Mouse (Mus musculus): ENCODE data around the gene Obp2a. TPM values are rescaled to one million over a fixed set of nuclear protein-coding genes. Genes with fewer than 3 reads are reported as not detected.
"Not testable (repeated sequence)": the region's sequence is repeated elsewhere in the genome, so short reads cannot be mapped to it uniquely, and the experiment has no call there.

The Obp2a gene
- polyA plus RNA-seq, 1 experiment from 2014 or later, result not detected

DNA sequence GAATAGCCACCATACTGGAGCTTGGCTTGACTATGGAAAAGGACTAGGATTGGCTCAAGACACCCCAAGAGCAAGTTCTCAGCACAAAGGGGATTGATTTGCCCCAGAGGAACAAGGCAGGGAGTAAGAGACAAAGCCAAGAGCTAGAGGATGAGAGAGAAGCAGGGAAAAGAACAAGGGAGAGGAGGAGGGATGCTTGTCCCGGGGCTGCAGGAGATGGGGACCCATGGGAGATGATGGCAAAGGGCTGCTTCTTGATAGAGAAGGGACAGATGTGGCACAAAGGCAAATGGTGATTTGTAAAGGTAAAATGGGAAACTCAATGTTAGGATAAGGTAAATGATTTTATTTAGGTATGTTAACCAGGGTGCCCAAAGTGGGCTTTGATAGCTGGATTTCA is 9.2 kb downstream of the Obp2a start:
- not testable (repeated sequence) for H3K9ac ChIP-seq (ENCODE audit: low read length); H3K36me3 ChIP-seq (ENCODE audit: control insufficient read depth, insufficient read depth, low read length); H3K4me2 ChIP-seq (ENCODE audit: low read length); ATAC-seq (ENCODE audit: insufficient number of reproducible peaks, insufficient read depth, low FRiP score, low read depth); H3K4me3 ChIP-seq (ENCODE audit: control insufficient read depth in 1 of 2, insufficient read depth in 1 of 2, low read depth in 1 of 2, low read length in 2 of 2); H3K9me3 ChIP-seq (ENCODE audit: control insufficient read depth, low read length); H3K27me3 ChIP-seq (ENCODE audit: control insufficient read depth, insufficient read depth, low read length); H3K4me1 ChIP-seq (ENCODE audit: control insufficient read depth in 2 of 2, insufficient read depth in 2 of 2, low read length in 2 of 2); H3K27ac ChIP-seq (replicated peaks in 1 of 2; ENCODE audit: control insufficient read depth in 1 of 2, insufficient read depth in 1 of 2, low read depth in 2 of 2, low read length in 2 of 2)
- WGBS, result 97% methylated on average over 1 of the region's 1 CpGs

DNA sequence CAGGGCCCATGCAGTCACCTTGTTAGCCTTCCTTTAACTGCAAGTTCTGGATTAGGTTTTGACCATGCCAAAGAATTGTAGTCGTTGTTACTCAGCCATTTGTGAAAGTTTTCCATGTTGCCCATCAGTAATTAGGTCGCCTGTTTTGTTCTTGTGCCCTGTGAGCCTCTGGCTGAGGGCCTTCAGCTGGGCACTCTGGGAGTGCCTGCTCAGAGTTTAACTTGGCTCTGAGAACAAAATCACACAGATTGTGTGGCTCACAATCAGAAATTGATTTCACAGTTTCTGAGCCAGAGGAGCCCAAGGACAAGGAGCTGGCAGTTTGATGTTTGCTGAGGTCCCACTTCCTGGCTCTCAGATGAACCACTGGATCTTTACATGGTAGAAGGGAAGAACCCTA is 9.9 kb downstream of the Obp2a start:
- not testable (repeated sequence) for H3K36me3 ChIP-seq (ENCODE audit: control insufficient read depth, insufficient read depth, low read length); H3K9ac ChIP-seq (ENCODE audit: low read length); H3K4me1 ChIP-seq (ENCODE audit: control insufficient read depth in 2 of 2, insufficient read depth in 2 of 2, low read length in 2 of 2); H3K4me2 ChIP-seq (ENCODE audit: low read length); ATAC-seq (ENCODE audit: insufficient number of reproducible peaks, insufficient read depth, low FRiP score, low read depth); H3K27ac ChIP-seq (replicated peaks in 1 of 2; ENCODE audit: control insufficient read depth in 1 of 2, insufficient read depth in 1 of 2, low read depth in 2 of 2, low read length in 2 of 2); H3K4me3 ChIP-seq (ENCODE audit: control insufficient read depth in 1 of 2, insufficient read depth in 1 of 2, low read depth in 1 of 2, low read length in 2 of 2); H3K27me3 ChIP-seq (ENCODE audit: control insufficient read depth, insufficient read depth, low read length); H3K9me3 ChIP-seq (ENCODE audit: control insufficient read depth, low read length)
- WGBS, result 80% methylated on average over 2 of the region's 2 CpGs

DNA sequence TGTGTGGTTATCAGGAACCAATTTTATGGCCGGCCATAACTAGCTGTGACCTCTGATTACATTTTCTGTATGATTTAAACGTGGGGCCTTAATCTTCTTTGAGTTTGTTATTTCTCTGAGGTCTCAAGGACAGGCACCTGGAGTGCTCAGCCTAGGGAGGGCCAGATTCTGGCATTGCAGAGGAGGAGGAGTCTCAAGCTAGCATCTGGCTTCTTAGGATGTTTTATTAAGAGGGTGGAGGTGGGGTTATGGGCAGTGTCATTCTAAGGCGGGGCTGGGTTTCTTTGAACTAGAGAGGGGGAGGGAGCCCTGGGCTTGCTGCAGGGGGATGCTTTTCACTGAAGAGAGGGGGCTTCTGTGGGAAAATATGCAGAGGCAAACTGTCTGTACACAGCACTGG is 11.8 kb downstream of the Obp2a start:
- not testable (repeated sequence) for H3K4me3 ChIP-seq (ENCODE audit: control insufficient read depth in 1 of 2, insufficient read depth in 1 of 2, low read depth in 1 of 2, low read length in 2 of 2); ATAC-seq (ENCODE audit: insufficient number of reproducible peaks, insufficient read depth, low FRiP score, low read depth); H3K36me3 ChIP-seq (ENCODE audit: control insufficient read depth, insufficient read depth, low read length); H3K4me1 ChIP-seq (ENCODE audit: control insufficient read depth in 2 of 2, insufficient read depth in 2 of 2, low read length in 2 of 2); H3K9me3 ChIP-seq (ENCODE audit: control insufficient read depth, low read length); H3K9ac ChIP-seq (ENCODE audit: low read length); H3K27ac ChIP-seq (replicated peaks in 1 of 2; ENCODE audit: control insufficient read depth in 1 of 2, insufficient read depth in 1 of 2, low read depth in 2 of 2, low read length in 2 of 2); H3K4me2 ChIP-seq (ENCODE audit: low read length); H3K27me3 ChIP-seq (ENCODE audit: control insufficient read depth, insufficient read depth, low read length)
- WGBS, result 33% methylated on average over 3 of the region's 3 CpGs

DNA sequence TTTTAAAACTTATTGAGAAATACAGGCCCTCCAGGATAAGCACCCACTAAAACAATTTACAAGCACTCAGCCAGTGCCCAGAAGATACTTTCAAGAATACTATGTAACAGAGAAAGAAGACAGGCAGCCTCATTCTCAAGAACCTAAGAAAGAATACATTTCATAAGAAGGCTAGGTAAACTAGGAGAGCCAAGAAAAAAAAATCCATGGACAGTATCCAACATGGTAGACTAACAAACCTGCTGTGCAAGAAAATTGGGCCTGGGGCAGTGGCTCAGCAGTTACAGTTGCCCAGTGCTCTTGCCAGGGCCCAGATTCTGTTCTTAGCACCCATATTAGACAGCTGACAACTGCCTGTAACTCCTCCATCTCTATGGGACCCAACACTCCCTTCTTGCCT is 17.4 kb downstream of the Obp2a start:
- H3K4me2 ChIP-seq (ENCODE audit: low read length), result no peak overlapping the region
- H3K9ac ChIP-seq (ENCODE audit: low read length), result no peak overlapping the region
- no peaks in the 10 kb centered on the region for H3K4me1 ChIP-seq (ENCODE audit: control insufficient read depth in 2 of 2, insufficient read depth in 2 of 2, low read length in 2 of 2)
- ATAC-seq (ENCODE audit: insufficient number of reproducible peaks, insufficient read depth, low FRiP score, low read depth), result no peak
- peaks cover 4% of the 10 kb centered on the region; the same call in 1 of the 2 replicates for H3K9me3 ChIP-seq (ENCODE audit: control insufficient read depth, low read length)
- H3K36me3 ChIP-seq (ENCODE audit: control insufficient read depth, insufficient read depth, low read length), result no peaks in the 10 kb centered on the region
- no peak overlapping the region for H3K4me3 ChIP-seq (ENCODE audit: control insufficient read depth in 1 of 2, insufficient read depth in 1 of 2, low read depth in 1 of 2, low read length in 2 of 2)
- H3K27me3 ChIP-seq (ENCODE audit: control insufficient read depth, insufficient read depth, low read length), result no peaks in the 10 kb centered on the region
- H3K27ac ChIP-seq (replicated peaks in 1 of 2; ENCODE audit: control insufficient read depth in 1 of 2, insufficient read depth in 1 of 2, low read depth in 2 of 2, low read length in 2 of 2), result no peak overlapping the region

DNA sequence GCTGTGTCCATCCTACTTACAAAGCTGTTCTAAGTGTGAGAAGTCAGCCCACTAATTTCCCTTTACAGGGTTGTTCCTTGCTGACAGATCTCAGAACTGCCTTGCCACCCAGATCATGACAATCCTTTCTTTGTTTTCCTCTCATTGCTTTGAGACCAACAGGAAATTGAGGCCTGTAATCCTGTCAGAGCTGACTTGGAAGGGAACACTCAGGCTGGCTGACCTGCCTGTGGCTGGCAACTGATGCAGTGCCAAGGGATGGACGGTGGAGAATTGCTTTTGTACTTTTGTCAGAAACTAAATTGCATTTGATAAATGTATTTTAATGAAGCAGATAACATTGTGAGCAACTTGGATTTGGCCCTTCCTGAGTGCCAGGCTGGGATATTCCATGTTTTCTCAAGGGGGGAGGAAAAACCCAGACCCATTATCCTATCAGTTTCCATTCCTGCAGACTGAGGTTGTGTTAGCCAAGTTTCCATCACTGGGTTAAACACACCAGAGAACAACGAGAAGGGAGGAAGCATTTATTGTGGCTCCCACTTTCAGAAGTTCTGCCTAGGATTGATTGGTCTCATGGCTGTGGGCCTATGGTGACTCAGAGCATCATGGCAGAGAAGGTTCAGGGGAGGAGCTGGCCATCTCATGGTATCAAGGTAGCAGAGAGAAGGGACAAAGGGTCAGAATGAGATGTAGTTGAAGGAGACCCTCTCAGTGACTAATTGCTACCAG is 33.5 kb downstream of the Obp2a start:
- Histone ChIP-seq H3K9ac (ENCODE audit: low read length) (no peak overlapping the region), H3K9me3 (ENCODE audit: control insufficient read depth, low read length) (no peaks in the 10 kb centered on the region), H3K4me3 (ENCODE audit: control insufficient read depth in 1 of 2, insufficient read depth in 1 of 2, low read depth in 1 of 2, low read length in 2 of 2) (no peak overlapping the region), H3K27me3 (ENCODE audit: control insufficient read depth, insufficient read depth, low read length) (no peaks in the 10 kb centered on the region), H3K27ac (replicated peaks in 1 of 2; ENCODE audit: control insufficient read depth in 1 of 2, insufficient read depth in 1 of 2, low read depth in 2 of 2, low read length in 2 of 2) (peak overlapping the region; percentile 3 to 26; a peak in 1 of 4 replicates), H3K4me2 (ENCODE audit: low read length) (no peak overlapping the region), H3K4me1 (ENCODE audit: control insufficient read depth in 2 of 2, insufficient read depth in 2 of 2, low read length in 2 of 2) (no peaks in the 10 kb centered on the region), H3K36me3 (ENCODE audit: control insufficient read depth, insufficient read depth, low read length) (no peaks in the 10 kb centered on the region)
- ATAC-seq (ENCODE audit: insufficient number of reproducible peaks, insufficient read depth, low FRiP score, low read depth), result peak; percentile 51; the same call in 1 of the 2 replicates
- 40% methylated on average over 2 of the region's 2 CpGs for WGBS

DNA sequence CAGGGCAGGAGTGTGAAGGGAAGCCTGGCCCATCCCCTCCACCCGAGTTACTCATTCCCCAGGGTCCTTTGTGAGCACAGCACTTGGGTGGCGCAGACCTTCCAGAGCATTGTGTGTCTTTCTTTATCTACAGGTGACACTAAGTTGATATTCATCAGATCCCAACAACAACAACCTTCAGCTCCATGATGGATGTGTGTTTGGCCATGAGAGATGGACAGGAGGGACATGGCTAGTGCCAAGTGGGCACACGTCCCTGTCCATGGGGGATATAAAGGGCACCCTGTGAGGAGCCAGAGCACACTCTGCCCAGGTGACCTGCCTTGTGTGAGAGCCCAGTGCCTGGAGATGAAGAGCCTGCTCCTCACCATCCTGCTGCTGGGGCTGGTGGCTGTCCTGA is 36.9 kb downstream of the Obp2a start, which contains the start of gene Obp2b:
Gene Obp2b (plus strand): TSS at position 301 of the 400 bp plus-strand sequence.
- not testable (repeated sequence) for H3K9me3 ChIP-seq (ENCODE audit: control insufficient read depth, low read length); H3K4me1 ChIP-seq (ENCODE audit: control insufficient read depth in 2 of 2, insufficient read depth in 2 of 2, low read length in 2 of 2); ATAC-seq (ENCODE audit: insufficient number of reproducible peaks, insufficient read depth, low FRiP score, low read depth); H3K27ac ChIP-seq (replicated peaks in 1 of 2; ENCODE audit: control insufficient read depth in 1 of 2, insufficient read depth in 1 of 2, low read depth in 2 of 2, low read length in 2 of 2); H3K36me3 ChIP-seq (ENCODE audit: control insufficient read depth, insufficient read depth, low read length); H3K9ac ChIP-seq (ENCODE audit: low read length); H3K4me2 ChIP-seq (ENCODE audit: low read length); H3K27me3 ChIP-seq (ENCODE audit: control insufficient read depth, insufficient read depth, low read length); H3K4me3 ChIP-seq (ENCODE audit: control insufficient read depth in 1 of 2, insufficient read depth in 1 of 2, low read depth in 1 of 2, low read length in 2 of 2)
- 73% methylated on average over 3 of the region's 3 CpGs for WGBS

DNA sequence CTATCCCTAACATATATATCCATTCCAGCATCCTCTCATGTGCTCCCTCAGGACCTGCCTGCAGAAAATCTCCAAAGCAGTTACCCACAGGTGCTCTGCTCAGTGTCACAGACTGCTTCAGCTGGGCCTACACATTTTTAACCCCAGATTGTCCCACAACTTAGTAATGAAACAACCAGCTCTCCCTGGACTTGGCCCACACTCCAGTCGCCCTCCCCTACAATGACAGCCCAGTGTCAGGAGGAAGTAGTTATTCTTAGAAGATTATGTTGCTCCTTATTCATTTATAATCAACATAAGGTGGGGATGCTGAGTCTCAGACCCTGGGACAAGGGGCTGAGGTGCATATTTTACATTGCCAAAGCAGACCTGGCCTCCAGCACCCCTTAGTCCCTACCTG is 41.8 kb downstream of the Obp2a start:
- Histone ChIP-seq H3K4me2 (ENCODE audit: low read length) (no peak overlapping the region), H3K27ac (replicated peaks in 1 of 2; ENCODE audit: control insufficient read depth in 1 of 2, insufficient read depth in 1 of 2, low read depth in 2 of 2, low read length in 2 of 2) (no peak overlapping the region), H3K4me1 (ENCODE audit: control insufficient read depth in 2 of 2, insufficient read depth in 2 of 2, low read length in 2 of 2) (no peaks in the 10 kb centered on the region), H3K9me3 (ENCODE audit: control insufficient read depth, low read length) (0 out of 2 replicates have a peak, but pooled peaks cover 3% of the 10 kb centered on the region), H3K9ac (ENCODE audit: low read length) (no peak overlapping the region), H3K4me3 (ENCODE audit: control insufficient read depth in 1 of 2, insufficient read depth in 1 of 2, low read depth in 1 of 2, low read length in 2 of 2) (no peak overlapping the region), H3K27me3 (ENCODE audit: control insufficient read depth, insufficient read depth, low read length) (no peaks in the 10 kb centered on the region), H3K36me3 (ENCODE audit: control insufficient read depth, insufficient read depth, low read length) (no peaks in the 10 kb centered on the region)
- ATAC-seq (ENCODE audit: insufficient number of reproducible peaks, insufficient read depth, low FRiP score, low read depth), result no peak
- 71% methylated on average over 1 of the region's 1 CpGs for WGBS
